Mouse (Mus musculus) brown adipose tissue, adult 24 weeks (tissue): Measurements from ENCODE around the gene Nhej1. TPM values are rescaled to one million over a fixed set of nuclear protein-coding genes. Genes with fewer than 3 reads are reported as not detected.

Source experiments
- H3K27ac ChIP-seq: fragments of 200-500 bp; replicated peaks from 2 replicates; pipeline ENCODE4 v1.5.1; 2012; ENCODE audit warnings: low read depth, mild to moderate bottlenecking, low read length
- H3K4me1 ChIP-seq: fragments of 200-500 bp; 2 replicates; pipeline ENCODE4 v1.6.1; 2012; ENCODE audit warnings: low read length, mixed read lengths; ENCODE audit not compliant: control insufficient read depth, insufficient read depth, insufficient read length
- H3K4me3 ChIP-seq: fragments of 200-500 bp; 2 replicates; pipeline ENCODE4 v1.5.1; 2012; ENCODE audit warnings: low read depth, mild to moderate bottlenecking, low read length, moderate library complexity; ENCODE audit not compliant: insufficient read depth
- polyA plus RNA-seq: library from polyadenylated mRNA; stranded (reverse); fragments of >200 nt; gene quantifications from 2 replicates; pipeline ENCODE4 v1.2.4, GENCODE M21; 2012; ENCODE audit not compliant: missing spikeins, insufficient read depth, insufficient read length

Gene Nhej1
- 7.3 and 8.2 TPM in 2 replicates for polyA plus RNA-seq

GRCm38 (mm10) chr1:75124346-75125321 lies at the start of gene Nhej1:
Nhej1 (minus strand) TSS chr1:75125200.
- Histone ChIP-seq H3K4me1 (peaks cover 3% of the 10 kb centered on the region; the same call in 1 of the 2 replicates), H3K27ac (peak within 1 kb of the TSS; percentile 96)

GRCm38 (mm10) chr1:75168472-75169464 lies 43.8 kb upstream of the Nhej1 start, which contains the start of gene Zfand2b:
Zfand2b (plus strand) TSS chr1:75168646.
- H3K27ac ChIP-seq = peak within 1 kb of the TSS; percentile 70
- peak within 1 kb of the TSS; percentile 69 for H3K4me3 ChIP-seq
- H3K4me1 ChIP-seq = no peaks in the 10 kb centered on the region

More at GRCm38 (mm10) chr1:75124346-75125321, at the start of gene Nhej1:
- H3K4me3 ChIP-seq = peak within 1 kb of the TSS; percentile 83

- Histone ChIP-seq H3K4me3 (peak overlapping the region; percentile 55), H3K27ac (peak overlapping the region; percentile 70), H3K4me1 (no peaks in the 10 kb centered on the region)
These were observed 43.1 kb upstream of the Nhej1 start for GRCm38 (mm10) chr1:75168093-75168471.

GRCm38 (mm10) chr1:75160256-75160617 lies 35.2 kb upstream of the Nhej1 start:
- Histone ChIP-seq H3K4me1 (no peaks in the 10 kb centered on the region), H3K4me3 (no peak overlapping the region), H3K27ac (no peak overlapping the region)

- Histone ChIP-seq H3K4me3 (no peak overlapping the region), H3K27ac (no peak overlapping the region), H3K4me1 (no peaks in the 10 kb centered on the region)
These were observed 34.7 kb upstream of the Nhej1 start for GRCm38 (mm10) chr1:75159540-75160255.

GRCm38 (mm10) chr1:75158990-75159389 lies 34.0 kb upstream of the Nhej1 start:
- no peak overlapping the region for H3K27ac ChIP-seq
- no peak overlapping the region for H3K4me3 ChIP-seq
- H3K4me1 ChIP-seq = no peaks in the 10 kb centered on the region

GRCm38 (mm10) chr1:75155837-75156236 lies 30.8 kb upstream of the Nhej1 start:
- no peak overlapping the region for H3K27ac ChIP-seq
- no peaks in the 10 kb centered on the region for H3K4me1 ChIP-seq
- H3K4me3 ChIP-seq = no peak overlapping the region

- Histone ChIP-seq H3K27ac (no peak overlapping the region), H3K4me3 (no peak overlapping the region), H3K4me1 (no peaks in the 10 kb centered on the region)
These were observed 23.7 kb upstream of the Nhej1 start for GRCm38 (mm10) chr1:75148727-75149126.

GRCm38 (mm10) chr1:75147411-75148135 lies 22.6 kb upstream of the Nhej1 start:
- no peak overlapping the region for H3K27ac ChIP-seq

GRCm38 (mm10) chr1:75145589-75145988 lies 20.6 kb upstream of the Nhej1 start:
- H3K27ac ChIP-seq = no peak overlapping the region
- H3K4me1 ChIP-seq = no peaks in the 10 kb centered on the region
- H3K4me3 ChIP-seq = no peak overlapping the region

More at GRCm38 (mm10) chr1:75147411-75148135, 22.6 kb upstream of the Nhej1 start:
- Histone ChIP-seq H3K4me3 (no peak overlapping the region), H3K4me1 (no peaks in the 10 kb centered on the region)

- Histone ChIP-seq H3K27ac (peak within 1 kb of the TSS; percentile 91), H3K4me3 (peak within 1 kb of the TSS; percentile 69), H3K4me1 (no peaks in the 10 kb centered on the region)
These were observed 17.6 kb upstream of the Nhej1 start, which contains the start of the genes Cnppd1 and Retreg2 for GRCm38 (mm10) chr1:75142301-75143261. Cnppd1 (minus strand) TSS chr1:75142711. Retreg2 (plus strand) TSS chr1:75142778.

GRCm38 (mm10) chr1:75141486-75142190 lies 16.6 kb upstream of the Nhej1 start:
- Histone ChIP-seq H3K27ac (peak overlapping the region; percentile 91), H3K4me1 (no peaks in the 10 kb centered on the region), H3K4me3 (peak overlapping the region; percentile 69)
